Mouse (Mus musculus) lung, postnatal 4 days (tissue): ENCODE measurements around the gene Ucp3.
A peak's percentile ranks its signal among the peaks of the same experiment; 100 is the strongest.

Experiments used
- DNase-seq, 2 experiments: peaks; one replicate each; pipeline ENCODE4 v3.0.0; 2021

The Ucp3 gene

GRCm38 (mm10) chr7:100472777-100473176 lies at the start of gene Ucp3:
Gene Ucp3, plus strand, starts transcription at chr7:100472990.
- peak in 1 of 2 experiments; percentile 15 for DNase-seq

GRCm38 (mm10) chr7:100425795-100426194 lies 47.0 kb upstream of the Ucp3 start:
- no peak for DNase-seq

GRCm38 (mm10) chr7:100429102-100429501 lies 43.7 kb upstream of the Ucp3 start:
- DNase-seq: peak; percentile 25 to 72

DNA sequence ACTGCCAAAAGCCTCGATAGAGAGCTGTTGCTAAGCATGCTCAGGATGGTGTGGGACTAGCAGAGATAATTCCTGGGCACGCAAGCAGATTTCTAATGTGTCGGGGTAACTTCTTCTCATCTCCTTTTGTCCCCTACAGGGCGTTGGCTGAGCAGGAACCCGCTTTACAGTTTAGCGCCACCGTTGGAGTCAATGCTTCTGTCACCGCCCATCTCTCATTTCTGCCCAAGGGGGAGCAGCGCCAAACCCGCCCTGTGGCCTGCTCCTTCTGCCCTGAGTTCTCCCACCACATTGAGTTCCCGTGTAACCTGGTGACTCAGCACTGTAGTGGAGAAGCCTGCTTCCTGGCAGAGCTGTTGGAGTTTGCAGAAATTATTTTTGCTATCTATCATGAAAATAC lies 42.9 kb upstream of the Ucp3 start:
- no peak for DNase-seq

DNA sequence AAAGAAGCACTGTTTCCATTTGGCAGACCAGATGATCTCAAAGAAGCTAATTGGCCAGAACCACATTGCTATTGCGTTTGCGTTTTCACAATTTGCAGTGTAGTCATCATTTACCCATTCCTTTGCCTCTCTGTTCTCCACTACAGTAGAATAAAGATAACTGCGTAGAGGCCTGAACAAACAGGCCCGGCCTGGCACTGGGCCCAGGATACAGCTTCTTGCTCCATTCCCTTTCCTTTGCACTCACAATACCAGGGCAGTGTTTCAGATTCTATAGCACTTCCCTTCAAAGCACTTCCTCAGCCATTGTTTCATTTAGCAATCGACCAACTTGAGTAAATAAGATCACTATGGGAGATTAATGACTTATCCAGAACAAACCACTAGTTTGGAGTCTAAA lies 41.7 kb upstream of the Ucp3 start:
- peak; percentile 77 to 87 for DNase-seq

- no peak for DNase-seq
Observed at GRCm38 (mm10) chr7:100433295-100433694, 39.5 kb upstream of the Ucp3 start.

- DNase-seq: no peak
Observed at GRCm38 (mm10) chr7:100443728-100444127, 29.1 kb upstream of the Ucp3 start.

- DNase-seq: no peak
Observed at GRCm38 (mm10) chr7:100446271-100446670, 26.5 kb upstream of the Ucp3 start.

GRCm38 (mm10) chr7:100448530-100448929 lies 24.3 kb upstream of the Ucp3 start:
- no peak for DNase-seq

DNA sequence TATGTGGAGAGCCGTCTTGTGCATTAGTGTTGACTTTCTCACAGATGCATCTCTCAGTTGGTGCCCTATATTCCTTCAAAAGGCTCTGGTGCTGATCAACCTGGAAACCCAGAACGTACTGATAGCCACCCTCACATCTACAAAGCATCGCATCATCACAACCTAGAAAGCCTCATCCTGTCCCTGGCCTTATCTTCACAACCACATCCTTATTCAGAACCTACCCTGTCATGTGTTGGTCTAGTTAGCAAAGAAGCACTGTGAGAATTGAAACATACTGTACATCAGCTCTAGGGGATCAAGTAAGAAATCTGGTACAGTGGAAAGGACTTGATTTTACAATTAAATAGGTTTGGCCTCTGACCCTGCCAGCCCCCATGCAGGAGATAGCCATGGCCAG lies 23.8 kb upstream of the Ucp3 start:
- no peak for DNase-seq

DNA sequence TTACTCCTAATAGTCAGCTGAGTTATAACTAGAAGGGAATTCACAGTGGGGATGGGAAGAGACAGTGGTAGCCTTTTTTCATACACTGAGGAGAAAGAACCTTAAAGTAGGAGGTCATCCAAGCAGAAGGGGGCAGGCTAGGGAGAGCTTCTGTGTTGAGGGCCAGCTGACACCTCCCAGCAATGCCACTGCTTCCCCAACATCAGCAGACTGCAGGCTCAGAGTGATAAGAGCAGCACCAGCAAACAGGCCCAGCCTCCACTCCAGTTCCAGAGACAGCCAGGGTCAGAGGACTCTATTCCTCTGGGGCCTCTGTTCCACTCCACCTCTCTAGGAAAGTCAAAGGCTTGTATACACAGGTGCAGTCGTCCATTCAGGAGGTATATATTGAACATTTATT lies 14.6 kb upstream of the Ucp3 start:
- DNase-seq: no peak

- no peak for DNase-seq
Observed at GRCm38 (mm10) chr7:100459862-100460261, 12.9 kb upstream of the Ucp3 start.

- peak; percentile 78 to 79 for DNase-seq
Observed at GRCm38 (mm10) chr7:100461621-100462151, 11.1 kb upstream of the Ucp3 start.

DNA sequence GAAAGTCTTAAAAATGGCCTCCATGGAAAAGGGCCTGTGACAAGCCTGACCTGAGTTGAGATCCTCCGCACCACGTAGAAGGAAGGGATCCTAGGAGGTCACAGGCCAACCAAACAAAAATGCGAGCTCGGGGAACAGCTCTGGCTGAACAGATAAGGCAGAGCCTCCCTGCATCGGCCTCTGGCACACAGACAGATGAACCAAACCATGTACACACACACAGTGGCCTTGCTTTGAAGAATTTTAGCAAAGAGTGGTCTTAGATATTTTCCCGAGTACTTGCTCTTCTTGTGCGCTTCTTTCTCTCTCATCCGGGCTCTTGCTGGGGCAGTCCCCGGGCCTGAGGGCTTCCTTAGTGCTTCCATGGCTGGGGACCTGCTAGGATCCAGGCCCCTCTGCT lies 9.6 kb upstream of the Ucp3 start:
- no peak for DNase-seq

DNA sequence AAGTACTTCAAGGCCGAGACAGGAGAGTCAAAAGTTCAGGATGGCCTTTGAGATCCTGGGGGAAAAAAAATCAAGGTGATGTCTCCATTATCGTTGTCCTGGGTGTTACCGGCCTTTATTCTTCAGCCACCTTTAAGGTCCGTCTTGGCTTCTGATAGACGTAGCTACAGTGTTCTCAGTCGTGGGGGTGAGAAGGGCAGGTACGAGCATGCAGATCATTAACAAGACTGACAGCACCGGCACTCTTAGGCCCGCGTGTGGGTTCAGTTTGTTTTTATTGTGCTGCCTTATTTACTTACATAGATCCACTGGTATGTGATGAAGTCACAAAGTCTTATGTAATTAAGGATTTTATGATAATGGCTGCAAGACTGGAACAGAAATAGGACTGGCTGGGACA lies 9.0 kb upstream of the Ucp3 start:
- DNase-seq: no peak

DNA sequence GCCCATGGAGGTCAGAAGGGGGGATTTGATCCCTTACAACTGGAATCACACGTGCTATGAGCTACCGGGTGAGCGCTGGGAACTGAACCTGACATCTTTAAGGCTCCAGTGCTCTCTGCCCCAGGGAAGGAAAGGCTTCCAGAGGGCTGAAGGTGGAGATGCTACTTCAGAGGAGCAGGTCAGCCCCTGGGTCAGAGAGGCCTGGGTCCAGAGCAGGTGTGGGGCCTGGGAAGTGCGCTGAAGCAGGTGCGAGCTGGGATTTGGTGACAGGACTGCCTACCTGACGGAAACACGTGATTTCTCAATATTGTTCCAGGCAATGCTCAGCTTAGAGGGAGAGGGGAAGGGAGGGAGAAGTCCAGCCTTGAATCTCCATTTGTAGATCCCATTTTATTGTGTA lies 8.5 kb upstream of the Ucp3 start:
- DNase-seq: no peak

- DNase-seq: peak in 1 of 2 experiments; percentile 23
Observed at GRCm38 (mm10) chr7:100465248-100465647, 7.5 kb upstream of the Ucp3 start.

DNA sequence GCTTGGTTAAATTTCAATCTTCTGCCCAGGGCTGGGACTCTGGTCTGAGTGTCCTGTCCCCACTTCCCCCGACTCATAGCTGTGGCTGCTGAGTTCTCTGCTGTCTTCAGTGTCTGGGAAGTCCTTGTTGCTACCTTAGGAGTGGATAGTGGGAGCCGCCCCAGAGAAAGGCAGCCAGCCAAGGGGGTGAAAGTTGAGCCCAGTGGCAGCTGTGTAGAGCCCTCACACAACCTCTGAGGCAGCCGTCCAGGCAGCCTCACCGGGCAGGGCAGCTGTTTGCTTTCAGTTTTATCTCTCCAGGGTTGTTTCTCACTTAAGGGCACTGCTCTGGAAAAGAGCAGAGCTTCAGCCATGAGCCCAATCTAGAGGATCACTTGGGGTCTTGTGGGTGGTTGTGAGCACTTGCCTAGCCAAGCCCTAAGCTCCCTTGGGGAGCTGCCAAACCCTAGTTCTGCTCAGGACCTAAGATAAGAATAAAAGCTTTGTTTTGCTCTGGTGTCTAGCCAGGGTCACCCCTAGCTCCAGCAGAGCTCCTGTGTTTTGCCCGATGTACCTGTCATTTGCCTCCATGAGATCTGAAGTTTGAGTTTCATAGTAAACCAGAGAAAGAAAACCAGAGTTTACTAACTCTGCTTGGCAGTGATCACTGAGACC lies 7.0 kb upstream of the Ucp3 start:
- DNase-seq: peak; percentile 89 to 93

DNA sequence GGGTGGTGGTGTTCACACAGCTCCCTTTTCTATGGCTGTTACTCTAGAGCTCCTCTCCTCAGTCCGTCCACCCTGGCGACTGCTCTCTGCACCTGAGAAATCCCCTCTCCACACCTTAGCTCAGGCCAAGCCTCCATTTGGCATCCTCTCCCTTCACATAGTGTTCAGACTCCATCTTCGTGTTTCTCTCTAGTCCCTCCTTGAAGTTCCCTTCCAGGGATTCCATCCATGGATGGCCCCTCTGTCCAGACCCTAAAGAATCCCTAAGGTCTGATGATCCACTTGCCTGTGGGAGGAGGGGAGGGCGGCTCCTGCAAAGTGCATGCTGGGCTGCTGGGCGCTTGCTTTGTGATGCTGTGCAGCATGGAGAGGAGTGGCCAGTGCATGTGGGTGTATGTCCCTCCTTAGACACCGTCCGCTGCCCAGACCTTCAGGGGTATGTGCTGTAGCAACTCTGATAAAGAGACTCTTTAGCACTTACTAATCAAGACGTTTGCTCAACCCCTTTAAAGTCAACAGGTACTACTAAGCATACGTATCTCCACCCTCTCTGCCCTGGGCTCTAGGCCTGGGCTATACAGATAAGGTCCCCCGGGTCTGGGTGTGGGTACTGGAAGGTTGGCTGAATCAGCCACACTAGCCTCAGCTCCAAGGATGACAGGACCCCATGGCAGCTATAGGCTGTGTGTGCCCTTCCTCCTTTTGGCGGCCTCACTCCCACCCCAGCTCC lies 5.8 kb upstream of the Ucp3 start:
- no peak for DNase-seq

DNA sequence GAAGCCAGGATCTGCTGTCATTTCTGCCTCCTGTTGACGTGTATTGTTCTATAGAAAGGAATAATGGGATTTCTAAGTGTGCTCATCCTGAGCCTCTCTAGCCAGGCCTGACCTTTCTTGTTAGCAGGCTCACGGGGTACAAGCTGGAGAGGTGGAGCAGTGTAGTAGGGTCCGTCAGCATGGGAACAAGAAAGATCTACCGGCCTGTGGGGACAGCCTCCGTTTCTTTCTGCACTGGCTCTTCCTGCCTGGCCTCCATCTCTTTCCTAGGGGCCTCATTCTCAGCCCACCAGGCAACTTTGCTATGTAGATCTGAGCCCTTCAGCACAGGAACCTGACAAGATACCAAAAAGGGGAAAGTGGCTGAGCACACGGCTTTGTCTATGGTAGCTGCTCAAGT lies 4.0 kb upstream of the Ucp3 start:
- DNase-seq: no peak

DNA sequence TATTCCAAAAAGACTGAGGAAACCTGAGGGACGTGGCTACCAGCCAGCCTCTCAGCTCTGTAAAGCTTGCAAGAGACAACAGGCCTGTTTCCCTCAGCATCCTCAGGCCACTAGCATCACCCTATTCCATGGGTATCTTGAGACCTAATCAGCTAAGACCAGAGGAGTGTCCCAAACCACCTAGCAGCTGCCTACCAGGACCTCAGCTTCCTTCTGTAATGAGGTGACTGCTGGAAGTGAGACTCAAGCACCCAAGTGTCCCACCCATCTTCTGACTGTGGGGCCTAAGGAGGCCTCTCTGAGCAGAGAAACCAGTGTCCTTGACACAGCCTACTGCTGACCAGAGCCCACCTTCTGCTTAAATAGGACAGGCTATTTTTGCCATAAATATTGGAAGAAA lies 3.3 kb upstream of the Ucp3 start:
- no peak for DNase-seq

GRCm38 (mm10) chr7:100470796-100471406 lies 1.9 kb upstream of the Ucp3 start:
- peak in 1 of 2 experiments; percentile 17 for DNase-seq

GRCm38 (mm10) chr7:100471407-100471797 lies 1.4 kb upstream of the Ucp3 start:
- DNase-seq: no peak
